ENCODE assay signal across 34 mouse cellular contexts in genomic region chr3:122895189-122895731, GRCm38 (mm10). TPM values are rescaled to one million over a fixed set of nuclear protein-coding genes. Genes with fewer than 3 reads are reported as not detected.
DNase-seq lines count a peak whose midpoint lies in the region; ATAC-seq and TF ChIP-seq lines count a peak whose summit lies in the region.
"Had no signal": no experiment of that assay in that cellular context is flagged by ENCODE, and none has a peak within 500 bp of the region (broad histone marks: within the 10 kb centered on the region; RNA-seq: fewer than 3 reads in every experiment).

No protein-coding gene starts in this region.

- no peak for TF ChIP-seq CTCF in liver, adult 2 months (IDR thresholded peaks at IDR 0.05; ENCODE audit: low read depth, low read length)
- no peak for TF ChIP-seq CTCF in intestine, postnatal 0 days (IDR thresholded peaks at IDR 0.05; ENCODE audit: low read depth)
- TF ChIP-seq CTCF in stomach, postnatal 0 days (IDR thresholded peaks at IDR 0.05; ENCODE audit: low read depth), result no peak

- 14% methylated on average over 11 of the region's 11 CpGs for WGBS in liver, adult 2 months
- WGBS in intestine, embryonic 14.5 days, result 68% methylated on average over 11 of the region's 11 CpGs
- 36% methylated on average over 11 of the region's 11 CpGs for WGBS in intestine, postnatal 0 days
- 69% methylated on average over 11 of the region's 11 CpGs for WGBS in stomach, postnatal 0 days

- peak; percentile 92 for DNase-seq in liver, adult 2 months (ENCODE audit: extremely low read depth, low read depth, low spot score)
- no peak for DNase-seq in liver
- no peak for DNase-seq in intestine, embryonic 14.5 days (ENCODE audit: low spot score)
- DNase-seq in stomach, postnatal 0 days (ENCODE audit: low spot score), result no peak
- no peak for DNase-seq in layer of hippocampus, postnatal 10 days (ENCODE audit: low spot score in 2 of 2)
- DNase-seq in Muller cell, postnatal 12 days (ENCODE audit: inconsistent ontology term), result no peak
- DNase-seq: adrenal gland, adult 2 months; adrenal gland, postnatal 14 days; cerebellum, adult 11 months; cerebellum, adult 8-10 months; cerebellum, postnatal 14 days; forebrain, postnatal 0 days; gastrocnemius, adult 2 months; gastrocnemius, postnatal 14 days; heart, adult 11 months had no signal

- H3K27me3 ChIP-seq in liver, adult 2 months (ENCODE audit: control insufficient read depth, insufficient read depth, low read length), result no peaks in the 10 kb centered on the region
- no peaks in the 10 kb centered on the region for H3K27me3 ChIP-seq in intestine, embryonic 14.5 days (replicated peaks; ENCODE audit: control insufficient read depth, insufficient read depth, low read length)
- no peaks in the 10 kb centered on the region for H3K27me3 ChIP-seq in intestine, postnatal 0 days (replicated peaks; ENCODE audit: control insufficient read depth, insufficient read depth, low read length)
- H3K27me3 ChIP-seq in stomach, postnatal 0 days (ENCODE audit: control insufficient read depth, insufficient read depth, low read length), result no peaks in the 10 kb centered on the region
- H3K27me3 ChIP-seq: CH12.LX; forebrain, embryonic 13.5 days; hindbrain, embryonic 12.5 days; hindbrain, embryonic 15.5 days had no signal

- H3K9ac ChIP-seq in liver, adult 2 months (ENCODE audit: low read depth, low read length), result peak overlapping the region; percentile 57
- no peak overlapping the region for H3K9ac ChIP-seq in intestine, embryonic 14.5 days (ENCODE audit: low read length)
- peak overlapping the region; percentile 49 for H3K9ac ChIP-seq in intestine, postnatal 0 days (ENCODE audit: low read depth, low read length)
- H3K9ac ChIP-seq in stomach, postnatal 0 days (ENCODE audit: low read length), result no peak overlapping the region
- H3K9ac ChIP-seq: forebrain, embryonic 13.5 days; forebrain, postnatal 0 days; hindbrain, embryonic 12.5 days; hindbrain, embryonic 15.5 days had no signal

- H3K9me3 ChIP-seq in intestine, embryonic 14.5 days (ENCODE audit: control insufficient read depth, low read length), result no peaks in the 10 kb centered on the region
- H3K9me3 ChIP-seq in intestine, postnatal 0 days (ENCODE audit: control insufficient read depth), result no peaks in the 10 kb centered on the region
- H3K9me3 ChIP-seq in stomach, postnatal 0 days (ENCODE audit: control insufficient read depth, low read length), result no peaks in the 10 kb centered on the region
- H3K9me3 ChIP-seq: forebrain, embryonic 10.5 days; forebrain, embryonic 13.5 days; G1E; hindbrain, embryonic 12.5 days; hindbrain, embryonic 15.5 days had no signal

- H3K4me1 ChIP-seq in liver, adult 2 months (ENCODE audit: control insufficient read depth, insufficient read depth, low read length), result peaks cover 2% of the 10 kb centered on the region; the same call in 1 of the 2 replicates
- 0 out of 2 replicates have a peak, but pooled peaks cover 2% of the 10 kb centered on the region for H3K4me1 ChIP-seq in intestine, embryonic 14.5 days (replicated peaks; ENCODE audit: control insufficient read depth, insufficient read depth, low read length)
- H3K4me1 ChIP-seq in intestine, postnatal 0 days (replicated peaks; ENCODE audit: control insufficient read depth, insufficient read depth, low read length), result no peaks in the 10 kb centered on the region
- no peaks in the 10 kb centered on the region for H3K4me1 ChIP-seq in stomach, postnatal 0 days (replicated peaks; ENCODE audit: control insufficient read depth, insufficient read depth)
- H3K4me1 ChIP-seq: forebrain, embryonic 10.5 days; forebrain, embryonic 13.5 days; hindbrain, embryonic 12.5 days; hindbrain, embryonic 15.5 days had no signal

- no peak for TF ChIP-seq EP300 in stomach, postnatal 0 days (optimal IDR thresholded peaks at IDR 0.05)

- no peak for TF ChIP-seq POLR2A in liver, adult 2 months (IDR thresholded peaks at IDR 0.05; ENCODE audit: extremely low read depth, insufficient read depth, low read length)

- no peak overlapping the region; the same call in 1 of the 2 replicates for H3K4me2 ChIP-seq in intestine, embryonic 14.5 days (ENCODE audit: low read length)
- H3K4me2 ChIP-seq in intestine, postnatal 0 days (replicated peaks; ENCODE audit: low read depth), result peak overlapping the region; percentile 52; the same call in 1 of the 2 replicates
- H3K4me2 ChIP-seq in stomach, postnatal 0 days (replicated peaks; ENCODE audit: low read depth), result no peak overlapping the region
- H3K4me2 ChIP-seq: forebrain, embryonic 13.5 days; heart, embryonic 11.5 days; hindbrain, embryonic 12.5 days; hindbrain, embryonic 15.5 days had no signal

- H3K4me3 ChIP-seq in liver, adult 2 months (ENCODE audit: insufficient read depth, low read depth, low read length), result peak overlapping the region; percentile 28
- no peak overlapping the region for H3K4me3 ChIP-seq in intestine, embryonic 14.5 days (ENCODE audit: low read depth, low read length)
- H3K4me3 ChIP-seq in intestine, postnatal 0 days (ENCODE audit: low read depth, low read length), result peak overlapping the region; percentile 41
- no peak overlapping the region for H3K4me3 ChIP-seq in stomach, postnatal 0 days (ENCODE audit: low read depth, low read length)
- H3K4me3 ChIP-seq: forebrain, embryonic 10.5 days; forebrain, embryonic 13.5 days; gastrocnemius, adult 2 months; hindbrain, embryonic 12.5 days; hindbrain, embryonic 15.5 days had no signal

- ATAC-seq in intestine, embryonic 14.5 days (replicated peaks; ENCODE audit: low FRiP score, low TSS enrichment, low read depth), result peak; percentile 43; the same call in 1 of the 2 replicates
- peak; percentile 81 for ATAC-seq in intestine, postnatal 0 days
- ATAC-seq in stomach, postnatal 0 days (ENCODE audit: low FRiP score, low TSS enrichment), result 0 out of 2 replicates have a peak, but pooled peaks have one; percentile 24
- ATAC-seq in CD4-positive, CD25-positive, alpha-beta regulatory T cell, adult 4 months, result no peak
- ATAC-seq: forebrain, embryonic 13.5 days; forebrain, postnatal 0 days had no signal

- H3K79me2 ChIP-seq in liver, adult 2 months (ENCODE audit: control insufficient read depth, insufficient read depth, low read length), result no peaks in the 10 kb centered on the region

- peak overlapping the region; percentile 76 for H3K27ac ChIP-seq in liver, adult 2 months (replicated peaks; ENCODE audit: insufficient read depth, low read depth, low read length)
- 0 out of 2 replicates have a peak overlapping the region, but pooled peaks have one; percentile 47 for H3K27ac ChIP-seq in intestine, embryonic 14.5 days (ENCODE audit: low read depth)
- H3K27ac ChIP-seq in intestine, postnatal 0 days (ENCODE audit: low read depth, low read length), result peak overlapping the region; percentile 72
- no peak overlapping the region for H3K27ac ChIP-seq in stomach, postnatal 0 days (replicated peaks)
- H3K27ac ChIP-seq: forebrain, embryonic 10.5 days; forebrain, embryonic 13.5 days; gastrocnemius, adult 2 months; hindbrain, embryonic 12.5 days; hindbrain, embryonic 15.5 days had no signal

- no peaks in the 10 kb centered on the region; the same call in 1 of the 2 replicates for H3K36me3 ChIP-seq in liver, adult 2 months (ENCODE audit: control insufficient read depth, insufficient read depth, low read length)
- no peaks in the 10 kb centered on the region for H3K36me3 ChIP-seq in intestine, embryonic 14.5 days (ENCODE audit: control insufficient read depth, insufficient read depth, low read length)
- no peaks in the 10 kb centered on the region for H3K36me3 ChIP-seq in intestine, postnatal 0 days (ENCODE audit: control insufficient read depth, insufficient read depth)
- H3K36me3 ChIP-seq in stomach, postnatal 0 days (ENCODE audit: control insufficient read depth, insufficient read depth, low read length), result no peaks in the 10 kb centered on the region
- H3K36me3 ChIP-seq: forebrain, embryonic 10.5 days; G1E; hindbrain, embryonic 12.5 days; hindbrain, embryonic 15.5 days had no signal

RNA-seq across cellular contexts. Expression of gene Fabp2, which starts 0.4 kb away (rescaled TPM):
- 38.4 and 104 TPM in 2 replicates for total RNA-seq in liver, adult 2 months (2014; rRNA removed)
- polyA plus RNA-seq in liver, adult 2 months (2012; rRNA removed), result 6.8 and 13.6 TPM in 2 replicates
- 100 and 126 TPM in 2 replicates for polyA plus RNA-seq in intestine, embryonic 14.5 days (2014; fragmentation: Nextera tagmentation; extraction: Ambion mirVana)
- polyA plus RNA-seq in intestine, postnatal 0 days (2015; fragmentation: Nextera tagmentation; extraction: Ambion mirVana), result 14,903 and 15,973 TPM in 2 replicates
- 18.2 and 21.5 TPM in 2 replicates for polyA plus RNA-seq in stomach, postnatal 0 days (2015; fragmentation: Nextera tagmentation; extraction: Ambion mirVana)
- not detected for total RNA-seq in layer of hippocampus, postnatal 10 days (2021)
- not detected for polyA plus RNA-seq in CD4-positive, CD25-positive, alpha-beta regulatory T cell, adult 4 months (2017; shearing (Covaris generic))
- total RNA-seq: adrenal gland, adult 2 months; CH12.LX; forebrain, postnatal 0 days; G1E; gastrocnemius, adult 2 months; gastrocnemius, postnatal 14 days; gastrocnemius, postnatal 4 days; heart, adult 8-10 months; heart, postnatal 25 days; hematopoietic stem cell, adult 5-6 weeks had no signal
- polyA plus RNA-seq: adrenal gland, adult 2 months; embryonic facial prominence, embryonic 11.5 days; embryonic facial prominence, embryonic 14.5 days; forebrain, embryonic 10.5 days; forebrain, postnatal 0 days; frontal cortex, adult 2 months; G1E; heart, embryonic 14.5 days; heart, postnatal 0 days; hindbrain, embryonic 12.5 days; hindbrain, embryonic 15.5 days had no signal

RNA-seq across cellular contexts. Expression of gene Gm10959, which starts 23.9 kb away (rescaled TPM):
- not detected in 2 replicates for total RNA-seq in liver, adult 2 months (2014; rRNA removed)
- polyA plus RNA-seq in liver, adult 2 months (2012; rRNA removed), result not detected in 2 replicates
- polyA plus RNA-seq in intestine, embryonic 14.5 days (2014; fragmentation: Nextera tagmentation; extraction: Ambion mirVana), result not detected in 2 replicates
- not detected in 2 replicates for polyA plus RNA-seq in intestine, postnatal 0 days (2015; fragmentation: Nextera tagmentation; extraction: Ambion mirVana)
- not detected in 2 replicates for polyA plus RNA-seq in stomach, postnatal 0 days (2015; fragmentation: Nextera tagmentation; extraction: Ambion mirVana)
- total RNA-seq in layer of hippocampus, postnatal 10 days (2021), result not detected
- polyA plus RNA-seq in CD4-positive, CD25-positive, alpha-beta regulatory T cell, adult 4 months (2017; shearing (Covaris generic)), result not detected
- total RNA-seq: adrenal gland, adult 2 months; adrenal gland, postnatal 14 days; adrenal gland, postnatal 4 days; CH12.LX; forebrain, postnatal 0 days; G1E; gastrocnemius, adult 2 months; gastrocnemius, postnatal 14 days; gastrocnemius, postnatal 4 days; heart, adult 8-10 months; heart, postnatal 25 days; hematopoietic stem cell, adult 5-6 weeks had no signal
- polyA plus RNA-seq: adrenal gland, adult 2 months; embryonic facial prominence, embryonic 11.5 days; embryonic facial prominence, embryonic 14.5 days; forebrain, embryonic 10.5 days; forebrain, embryonic 13.5 days; forebrain, postnatal 0 days; frontal cortex, adult 2 months; G1E; heart, embryonic 11.5 days; heart, embryonic 14.5 days; heart, postnatal 0 days; hindbrain, embryonic 12.5 days; hindbrain, embryonic 15.5 days had no signal

RNA-seq across cellular contexts. Expression of gene 1810037I17Rik, which starts 28.7 kb away (rescaled TPM):
- total RNA-seq in liver, adult 2 months (2014; rRNA removed), result 21.7 and 22.8 TPM in 2 replicates
- 11.3 and 12.1 TPM in 2 replicates for polyA plus RNA-seq in liver, adult 2 months (2012; rRNA removed)
- 125 and 132 TPM in 2 replicates for polyA plus RNA-seq in intestine, embryonic 14.5 days (2014; fragmentation: Nextera tagmentation; extraction: Ambion mirVana)
- 222 and 229 TPM in 2 replicates for polyA plus RNA-seq in intestine, postnatal 0 days (2015; fragmentation: Nextera tagmentation; extraction: Ambion mirVana)
- polyA plus RNA-seq in stomach, postnatal 0 days (2015; fragmentation: Nextera tagmentation; extraction: Ambion mirVana), result 385 and 409 TPM in 2 replicates
- total RNA-seq in layer of hippocampus, postnatal 10 days (2021), result 10 to 100 TPM; 46.7 to 55.6 TPM
- 100 to 1,000 TPM in 1 of 2 experiments, 10 to 100 TPM in 1; 84.8 to 103 TPM for polyA plus RNA-seq in CD4-positive, CD25-positive, alpha-beta regulatory T cell, adult 4 months (2017; shearing (Covaris generic))

Comparison
In these comparisons a context has a peak if more than half of its experiments do, and no peak if none do; other contexts are left out.
1. H3K4me3 ChIP-seq: peak in liver, adult 2 months (single experiment) and intestine, postnatal 0 days (single experiment); none in intestine, embryonic 14.5 days (single experiment) and stomach, postnatal 0 days (single experiment).
2. H3K9ac ChIP-seq: peak in liver, adult 2 months (single experiment) and intestine, postnatal 0 days (single experiment); none in intestine, embryonic 14.5 days (single experiment) and stomach, postnatal 0 days (single experiment).
3. RNA of gene Fabp2, which starts 0.4 kb away (polyA plus RNA-seq): 14,903 to 15,973 TPM in intestine, postnatal 0 days; 100 to 126 TPM in intestine, embryonic 14.5 days, 18.2 to 21.5 TPM in stomach, postnatal 0 days, 6.8 to 13.6 TPM in liver, adult 2 months and not detected in CD4-positive, CD25-positive, alpha-beta regulatory T cell, adult 4 months; every median in the first group is over 100 times any median in the second.